Mouse (Mus musculus): ENCODE results near the gene Slc36a3. TPM values are rescaled to one million over a fixed set of nuclear protein-coding genes. Genes with fewer than 3 reads are reported as not detected.
A peak's percentile ranks its signal among the peaks of the same experiment; 100 is the strongest.

Gene Slc36a3
- not detected in 2 replicates for polyA plus RNA-seq (2015; fragmentation: Nextera tagmentation; extraction: Ambion mirVana)

DNA sequence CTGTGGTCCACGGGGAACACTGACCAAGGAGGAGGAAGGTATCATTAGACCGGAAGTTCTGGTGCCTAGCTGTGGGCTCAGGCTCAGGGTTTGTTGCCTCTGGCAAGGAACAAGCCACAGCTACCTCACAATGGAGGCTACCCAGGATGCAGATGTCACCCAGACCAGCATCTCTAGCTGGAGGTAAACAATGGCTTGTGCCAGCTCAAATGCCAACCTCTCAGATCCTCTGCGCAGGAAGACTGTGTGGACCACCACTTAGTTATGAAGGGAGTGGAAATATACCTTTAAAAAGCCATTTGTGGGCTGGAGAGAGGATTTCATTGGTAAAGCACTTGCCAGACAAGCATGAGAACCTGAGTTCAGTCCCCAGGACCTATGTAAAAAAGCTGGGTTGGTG, at the start of gene Slc36a3:
Slc36a3 (minus strand) TSS at position 101 of the 400 bp plus-strand sequence.
- Histone ChIP-seq H3K4me1 (ENCODE audit: control insufficient read depth, low read depth, low read length) (no peaks in the 10 kb centered on the region), H3K27ac (ENCODE audit: low read length) (no peak within 1 kb of the TSS), H3K4me3 (ENCODE audit: low read depth, low read length) (no peak within 1 kb of the TSS), H3K9ac (ENCODE audit: low read depth, low read length) (no peak within 1 kb of the TSS), H3K36me3 (ENCODE audit: control insufficient read depth, insufficient read depth) (no peaks in the 10 kb centered on the region), H3K4me2 (ENCODE audit: low read depth, low read length) (no peak within 1 kb of the TSS), H3K9me3 (replicated peaks; ENCODE audit: control insufficient read depth, low read length) (no peaks in the 10 kb centered on the region), H3K27me3 (ENCODE audit: control insufficient read depth, insufficient read depth, low read depth, low read length) (no peaks in the 10 kb centered on the region)
- 54% methylated on average over 3 of the region's 3 CpGs for WGBS (ENCODE audit: insufficient replicate concordance)
- no peak for ATAC-seq (ENCODE audit: low read depth)

DNA sequence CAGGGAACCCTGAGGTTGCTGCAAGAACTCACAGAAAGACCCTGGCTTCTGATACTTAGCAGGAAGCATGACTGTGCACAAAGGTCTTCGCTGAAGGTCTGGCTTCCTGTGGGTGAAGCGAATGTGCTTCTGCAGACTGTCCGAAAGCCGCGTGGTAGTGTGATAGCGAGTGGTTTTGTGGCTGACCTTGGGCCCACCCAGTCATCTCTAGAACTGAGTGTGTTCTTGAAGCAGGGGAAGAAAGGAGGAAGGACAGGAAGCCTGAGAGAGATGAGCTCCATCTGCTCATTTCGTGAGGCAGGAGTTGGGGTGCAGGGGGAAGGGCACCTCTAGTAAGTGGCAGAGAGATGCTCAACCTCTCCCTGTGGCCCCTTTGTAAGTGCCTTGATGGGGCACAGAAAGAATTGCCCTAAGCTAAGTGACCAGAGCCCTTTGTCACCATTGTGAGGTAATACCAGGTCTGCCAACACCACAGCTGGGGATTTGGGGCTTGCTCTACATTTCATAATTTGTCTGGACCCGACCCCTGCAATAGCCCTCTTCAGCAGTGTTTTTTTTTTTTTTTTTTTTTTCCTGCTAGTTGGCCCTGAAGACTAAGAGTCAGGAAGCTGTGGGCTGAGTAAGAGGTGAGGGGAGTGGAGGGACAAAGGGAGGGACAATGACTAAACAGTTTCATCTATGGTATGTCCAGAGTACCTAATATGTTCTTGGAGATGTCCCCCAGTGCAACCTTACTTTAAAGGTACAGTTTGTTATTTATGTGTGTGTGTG, 46.4 kb upstream of the Slc36a3 start:
- ATAC-seq (ENCODE audit: low read depth) = no peak

DNA sequence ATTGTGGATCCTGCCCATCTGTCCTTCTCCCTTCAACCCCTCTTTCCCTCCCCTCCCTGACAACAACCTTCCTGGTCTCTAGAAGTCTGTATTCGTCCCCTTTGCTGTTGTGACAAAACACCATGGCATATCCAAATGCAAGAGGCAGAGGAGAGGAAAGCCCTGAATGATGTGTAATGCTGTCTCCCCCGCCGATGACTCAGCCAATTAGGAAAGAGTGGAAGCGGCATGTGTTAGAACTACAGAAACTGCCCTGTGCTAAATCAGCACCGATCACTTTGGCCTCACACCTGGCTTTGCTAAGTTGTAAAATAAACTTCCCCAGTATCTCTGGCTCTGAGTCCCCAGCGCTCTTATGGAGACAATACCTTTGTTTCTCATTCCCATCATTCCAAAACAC, 45.6 kb upstream of the Slc36a3 start:
- H3K4me2 ChIP-seq (ENCODE audit: low read depth, low read length) = no peak overlapping the region
- WGBS (ENCODE audit: insufficient replicate concordance) = 24% methylated on average over 6 of the region's 6 CpGs
- ATAC-seq (ENCODE audit: low read depth) = no peak

More for the DNA sequence above, 46.4 kb upstream of the Slc36a3 start:
- H3K9me3 ChIP-seq (replicated peaks; ENCODE audit: control insufficient read depth, low read length) = no peaks in the 10 kb centered on the region
- WGBS (ENCODE audit: insufficient replicate concordance) = 7% methylated on average over 8 of the region's 8 CpGs
- H3K36me3 ChIP-seq (ENCODE audit: control insufficient read depth, insufficient read depth) = no peaks in the 10 kb centered on the region
- H3K4me3 ChIP-seq (ENCODE audit: low read depth, low read length) = no peak overlapping the region
- H3K9ac ChIP-seq (ENCODE audit: low read depth, low read length) = no peak overlapping the region
- no peaks in the 10 kb centered on the region for H3K4me1 ChIP-seq (ENCODE audit: control insufficient read depth, low read depth, low read length)
- H3K27me3 ChIP-seq (ENCODE audit: control insufficient read depth, insufficient read depth, low read depth, low read length) = no peaks in the 10 kb centered on the region
- H3K4me2 ChIP-seq (ENCODE audit: low read depth, low read length) = 0 out of 2 replicates have a peak overlapping the region, but pooled peaks have one; percentile 5
- H3K27ac ChIP-seq (ENCODE audit: low read length) = no peak overlapping the region

DNA sequence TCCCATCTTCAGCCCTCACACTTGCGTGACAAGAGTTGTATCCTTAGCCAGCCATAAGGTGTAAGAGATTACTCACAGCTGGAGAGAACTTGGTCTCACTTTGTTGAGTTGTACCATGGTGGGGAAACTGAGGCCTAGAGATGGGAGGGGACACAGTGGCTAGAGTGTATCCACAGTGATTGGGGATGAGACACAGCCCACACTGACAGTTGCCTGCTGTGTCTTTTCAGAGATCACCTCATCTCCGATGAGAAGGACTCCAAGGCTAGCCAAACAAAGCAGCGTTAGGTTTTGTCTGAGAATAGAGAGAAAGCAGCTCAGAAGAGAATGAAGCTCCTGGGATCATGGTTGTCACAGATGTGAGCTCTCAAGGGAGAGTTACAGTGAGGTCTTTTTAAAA, 38.7 kb upstream of the Slc36a3 start:
- no peak overlapping the region for H3K9ac ChIP-seq (ENCODE audit: low read depth, low read length)
- no peak overlapping the region for H3K4me2 ChIP-seq (ENCODE audit: low read depth, low read length)
- no peak overlapping the region for H3K27ac ChIP-seq (ENCODE audit: low read length)
- H3K4me3 ChIP-seq (ENCODE audit: low read depth, low read length) = no peak overlapping the region
- no peak for ATAC-seq (ENCODE audit: low read depth)
- no peaks in the 10 kb centered on the region for H3K36me3 ChIP-seq (ENCODE audit: control insufficient read depth, insufficient read depth)
- H3K9me3 ChIP-seq (replicated peaks; ENCODE audit: control insufficient read depth, low read length) = no peaks in the 10 kb centered on the region
- WGBS (ENCODE audit: insufficient replicate concordance) = 61% methylated on average over 3 of the region's 3 CpGs
- H3K4me1 ChIP-seq (ENCODE audit: control insufficient read depth, low read depth, low read length) = no peaks in the 10 kb centered on the region
- no peaks in the 10 kb centered on the region for H3K27me3 ChIP-seq (ENCODE audit: control insufficient read depth, insufficient read depth, low read depth, low read length)

More for the DNA sequence above, 45.6 kb upstream of the Slc36a3 start:
- H3K4me3 ChIP-seq (ENCODE audit: low read depth, low read length) = no peak overlapping the region
- H3K4me1 ChIP-seq (ENCODE audit: control insufficient read depth, low read depth, low read length) = no peaks in the 10 kb centered on the region
- H3K27ac ChIP-seq (ENCODE audit: low read length) = no peak overlapping the region
- no peaks in the 10 kb centered on the region for H3K9me3 ChIP-seq (replicated peaks; ENCODE audit: control insufficient read depth, low read length)
- H3K36me3 ChIP-seq (ENCODE audit: control insufficient read depth, insufficient read depth) = no peaks in the 10 kb centered on the region
- H3K27me3 ChIP-seq (ENCODE audit: control insufficient read depth, insufficient read depth, low read depth, low read length) = no peaks in the 10 kb centered on the region
- H3K9ac ChIP-seq (ENCODE audit: low read depth, low read length) = no peak overlapping the region

DNA sequence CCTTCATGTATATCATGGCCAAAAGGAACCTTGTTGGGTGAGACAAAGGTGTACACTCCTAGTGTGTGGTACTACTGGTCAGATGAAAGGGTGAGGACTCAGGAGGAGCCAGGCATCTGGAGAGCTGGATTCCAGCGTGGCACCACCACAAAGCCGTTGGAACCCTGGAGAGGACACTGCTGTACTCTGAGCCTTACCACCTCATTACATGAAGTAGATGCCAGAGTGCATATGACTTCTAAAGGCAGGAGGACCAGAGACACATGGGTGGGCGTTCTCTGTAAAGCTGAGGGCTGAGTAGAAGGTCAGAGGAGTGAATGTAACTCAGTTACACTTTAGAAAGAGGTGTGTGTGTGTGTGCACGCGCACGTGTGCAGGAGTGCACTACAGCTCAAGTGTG, 36.3 kb upstream of the Slc36a3 start:
- no peaks in the 10 kb centered on the region for H3K4me1 ChIP-seq (ENCODE audit: control insufficient read depth, low read depth, low read length)
- no peak overlapping the region for H3K4me3 ChIP-seq (ENCODE audit: low read depth, low read length)
- no peak overlapping the region for H3K4me2 ChIP-seq (ENCODE audit: low read depth, low read length)
- no peaks in the 10 kb centered on the region for H3K27me3 ChIP-seq (ENCODE audit: control insufficient read depth, insufficient read depth, low read depth, low read length)
- H3K9ac ChIP-seq (ENCODE audit: low read depth, low read length) = no peak overlapping the region
- no peaks in the 10 kb centered on the region for H3K9me3 ChIP-seq (replicated peaks; ENCODE audit: control insufficient read depth, low read length)
- H3K36me3 ChIP-seq (ENCODE audit: control insufficient read depth, insufficient read depth) = no peaks in the 10 kb centered on the region
- WGBS (ENCODE audit: insufficient replicate concordance) = 68% methylated on average over 6 of the region's 6 CpGs
- H3K27ac ChIP-seq (ENCODE audit: low read length) = no peak overlapping the region
- ATAC-seq (ENCODE audit: low read depth) = no peak

DNA sequence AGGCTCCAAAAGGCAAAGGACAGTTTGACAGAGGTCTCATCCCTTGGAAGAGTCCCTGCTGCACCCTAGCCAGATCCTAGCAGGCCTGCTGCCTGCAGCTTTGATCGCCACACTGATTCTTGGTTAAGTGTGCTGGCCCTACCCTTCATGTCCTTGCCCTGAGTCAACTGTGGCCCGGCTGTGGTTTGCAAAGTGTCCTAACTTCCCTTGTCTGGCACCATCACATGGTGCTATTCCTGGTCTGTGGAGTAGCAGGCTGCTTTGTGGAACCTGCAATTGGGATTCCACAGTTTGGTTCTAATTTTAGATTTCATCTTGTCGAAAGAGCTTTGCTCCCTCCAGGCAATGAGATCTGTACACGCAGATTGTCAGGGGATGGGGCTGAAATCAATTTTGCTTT, 35.8 kb upstream of the Slc36a3 start:
- no peaks in the 10 kb centered on the region for H3K4me1 ChIP-seq (ENCODE audit: control insufficient read depth, low read depth, low read length)
- H3K27me3 ChIP-seq (ENCODE audit: control insufficient read depth, insufficient read depth, low read depth, low read length) = no peaks in the 10 kb centered on the region
- no peak overlapping the region for H3K4me3 ChIP-seq (ENCODE audit: low read depth, low read length)
- H3K9ac ChIP-seq (ENCODE audit: low read depth, low read length) = no peak overlapping the region
- no peak overlapping the region for H3K4me2 ChIP-seq (ENCODE audit: low read depth, low read length)
- H3K36me3 ChIP-seq (ENCODE audit: control insufficient read depth, insufficient read depth) = no peaks in the 10 kb centered on the region
- no peak overlapping the region for H3K27ac ChIP-seq (ENCODE audit: low read length)
- H3K9me3 ChIP-seq (replicated peaks; ENCODE audit: control insufficient read depth, low read length) = no peaks in the 10 kb centered on the region
- WGBS (ENCODE audit: insufficient replicate concordance) = 44% methylated on average over 4 of the region's 4 CpGs
- no peak for ATAC-seq (ENCODE audit: low read depth)

DNA sequence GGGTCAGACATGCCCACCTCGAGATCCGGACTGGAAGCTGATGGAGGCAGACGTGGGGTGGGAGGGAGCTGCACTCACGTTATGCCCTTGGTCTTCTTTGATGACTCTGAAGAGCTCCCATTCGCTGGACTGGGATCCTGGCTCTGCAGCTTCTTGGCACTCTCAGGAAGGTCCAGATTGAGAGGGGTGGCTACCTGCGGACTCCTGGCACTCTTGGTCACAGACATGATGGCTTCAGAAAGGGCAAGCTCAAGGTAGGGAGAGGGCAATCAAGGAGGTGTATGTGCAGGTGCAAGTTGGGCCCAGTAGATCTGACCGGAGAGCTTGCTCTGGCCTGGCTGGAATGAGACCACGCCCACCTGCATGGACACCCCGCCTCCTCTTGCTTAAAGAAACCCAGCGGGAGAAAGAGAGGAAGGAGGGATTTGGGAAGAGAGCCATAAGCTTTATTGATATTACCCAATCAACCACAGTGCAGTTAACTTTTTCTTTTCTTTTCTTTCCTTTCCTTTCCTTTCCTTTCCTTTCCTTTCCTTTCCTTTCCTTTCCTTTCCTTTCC, 33.3 kb upstream of the Slc36a3 start, which contains the start of gene Slc36a2:
Slc36a2 (minus strand) TSS at position 345 of the 559 bp plus-strand sequence.
- Histone ChIP-seq H3K4me3 (ENCODE audit: low read depth, low read length) (peak within 1 kb of the TSS; percentile 50), H3K9me3 (replicated peaks; ENCODE audit: control insufficient read depth, low read length) (no peaks in the 10 kb centered on the region), H3K36me3 (ENCODE audit: control insufficient read depth, insufficient read depth) (no peaks in the 10 kb centered on the region), H3K4me1 (ENCODE audit: control insufficient read depth, low read depth, low read length) (no peaks in the 10 kb centered on the region; the same call in 1 of the 2 replicates), H3K27ac (ENCODE audit: low read length) (peak within 1 kb of the TSS; percentile 77), H3K9ac (ENCODE audit: low read depth, low read length) (peak within 1 kb of the TSS; percentile 32; the same call in 1 of the 2 replicates), H3K27me3 (ENCODE audit: control insufficient read depth, insufficient read depth, low read depth, low read length) (no peaks in the 10 kb centered on the region), H3K4me2 (ENCODE audit: low read depth, low read length) (peak within 1 kb of the TSS; percentile 38)
- WGBS (ENCODE audit: insufficient replicate concordance) = 32% methylated on average over 10 of the region's 10 CpGs
- peak; percentile 51; the same call in 1 of the 2 replicates for ATAC-seq (ENCODE audit: low read depth)

DNA sequence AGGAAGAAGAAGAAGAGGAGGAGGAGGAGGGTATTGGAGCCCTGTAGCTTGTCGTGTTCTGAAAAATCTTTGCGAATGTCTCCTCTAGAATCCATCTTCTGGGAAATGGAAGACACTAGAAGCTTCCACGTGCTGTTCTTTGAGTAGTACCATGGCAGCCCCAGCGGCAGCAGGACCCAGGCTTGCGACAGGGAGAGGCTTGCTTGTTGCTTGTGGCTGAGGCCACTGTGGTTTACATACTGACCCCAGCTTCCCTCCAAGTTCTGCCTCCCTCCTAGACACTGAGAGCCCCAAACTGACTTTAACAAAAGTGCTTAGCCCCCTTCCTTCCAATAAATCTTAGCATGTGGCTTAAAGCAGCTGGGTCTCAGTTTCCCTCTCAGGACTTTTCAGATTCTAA, 32.7 kb upstream of the Slc36a3 start:
- peak overlapping the region; percentile 50 for H3K4me3 ChIP-seq (ENCODE audit: low read depth, low read length)
- no peaks in the 10 kb centered on the region for H3K36me3 ChIP-seq (ENCODE audit: control insufficient read depth, insufficient read depth)
- no peaks in the 10 kb centered on the region for H3K9me3 ChIP-seq (replicated peaks; ENCODE audit: control insufficient read depth, low read length)
- WGBS (ENCODE audit: insufficient replicate concordance) = 41% methylated on average over 5 of the region's 5 CpGs
- H3K9ac ChIP-seq (ENCODE audit: low read depth, low read length) = peak overlapping the region; percentile 11; the same call in 1 of the 2 replicates
- H3K27me3 ChIP-seq (ENCODE audit: control insufficient read depth, insufficient read depth, low read depth, low read length) = no peaks in the 10 kb centered on the region
- peak overlapping the region; percentile 38 for H3K4me2 ChIP-seq (ENCODE audit: low read depth, low read length)
- no peaks in the 10 kb centered on the region; the same call in 1 of the 2 replicates for H3K4me1 ChIP-seq (ENCODE audit: control insufficient read depth, low read depth, low read length)
- no peak for ATAC-seq (ENCODE audit: low read depth)
- H3K27ac ChIP-seq (ENCODE audit: low read length) = no peak overlapping the region; the same call in 1 of the 2 replicates

DNA sequence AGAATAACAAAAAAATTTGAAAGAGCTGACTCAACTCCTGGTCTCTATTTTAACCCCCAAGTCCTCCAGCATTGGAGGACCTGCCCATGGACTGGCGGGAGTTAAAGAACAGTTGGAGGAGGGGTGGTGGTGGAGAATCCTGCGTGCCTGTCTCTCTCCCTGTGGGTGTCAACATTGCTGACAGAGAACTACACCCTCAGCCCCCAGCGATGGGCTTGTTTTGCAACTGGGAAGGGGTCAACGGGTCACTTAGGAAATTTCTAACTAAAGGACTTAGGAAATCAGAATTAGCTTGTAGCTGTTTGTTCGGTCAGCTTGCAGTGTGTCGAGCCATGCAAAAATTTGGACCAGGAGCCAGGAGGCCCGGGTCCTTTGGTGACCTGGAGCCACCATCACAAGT, 31.6 kb upstream of the Slc36a3 start:
- Histone ChIP-seq H3K9ac (ENCODE audit: low read depth, low read length) (no peak overlapping the region; the same call in 1 of the 2 replicates), H3K9me3 (replicated peaks; ENCODE audit: control insufficient read depth, low read length) (no peaks in the 10 kb centered on the region), H3K4me2 (ENCODE audit: low read depth, low read length) (peak overlapping the region; percentile 38), H3K4me1 (ENCODE audit: control insufficient read depth, low read depth, low read length) (no peaks in the 10 kb centered on the region; the same call in 1 of the 2 replicates), H3K36me3 (ENCODE audit: control insufficient read depth, insufficient read depth) (no peaks in the 10 kb centered on the region), H3K27me3 (ENCODE audit: control insufficient read depth, insufficient read depth, low read depth, low read length) (no peaks in the 10 kb centered on the region), H3K27ac (ENCODE audit: low read length) (peak overlapping the region; percentile 77), H3K4me3 (ENCODE audit: low read depth, low read length) (peak overlapping the region; percentile 50)
- peak; percentile 80 for ATAC-seq (ENCODE audit: low read depth)
- 45% methylated on average over 7 of the region's 7 CpGs for WGBS (ENCODE audit: insufficient replicate concordance)
